In the genomic region with DNA sequence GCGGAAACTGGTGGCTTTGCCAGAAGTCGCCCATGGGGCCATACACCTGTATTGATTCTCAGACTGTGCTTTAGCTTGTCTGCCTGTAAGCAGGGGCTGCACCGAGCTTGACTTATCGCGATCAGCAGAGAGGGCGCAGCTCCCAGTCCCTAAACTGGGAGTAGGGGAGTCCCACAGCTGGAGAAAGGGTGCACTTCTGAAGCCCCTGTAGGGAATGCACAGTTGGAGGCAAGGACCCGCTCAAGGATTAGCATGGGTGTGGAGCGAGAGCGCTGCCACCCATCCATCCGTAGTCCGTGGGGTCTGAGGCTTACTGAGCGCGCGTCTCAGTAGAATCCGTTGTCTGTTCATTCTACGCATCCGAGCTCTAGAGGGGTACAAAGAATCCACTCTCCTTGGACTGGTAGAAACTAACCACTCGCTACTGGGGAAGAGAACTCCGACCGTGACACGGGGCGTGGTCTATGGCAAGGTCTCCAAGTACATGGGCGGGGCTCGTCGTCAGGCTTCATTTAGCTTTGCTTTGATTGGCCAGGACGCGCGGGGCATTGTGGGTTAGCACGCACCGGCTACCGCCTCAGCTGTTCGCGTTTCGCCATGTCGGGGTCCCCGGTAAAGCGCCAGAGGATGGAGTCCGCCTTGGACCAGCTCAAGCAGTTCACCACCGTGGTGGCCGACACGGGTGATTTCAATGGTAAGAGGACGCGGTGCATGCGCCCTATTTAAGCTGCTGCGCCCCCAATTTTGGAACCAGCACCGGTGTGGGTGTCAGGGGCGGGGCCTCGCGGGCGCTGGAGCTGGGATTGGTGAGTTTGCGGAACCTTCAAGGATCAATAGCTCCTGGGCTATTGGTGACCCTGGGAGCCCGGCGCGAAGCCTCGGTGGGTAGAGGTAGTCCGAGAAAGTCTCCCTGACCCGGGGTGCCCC, we compare ENCODE assay signal across 8 mouse cellular contexts. TPM values are rescaled to one million over a fixed set of nuclear protein-coding genes. Genes with fewer than 3 reads are reported as not detected.
DNase-seq lines count a peak whose midpoint lies in the region; ATAC-seq lines count a peak whose summit lies in the region.

Gene Taldo1 (plus strand): TSS at position 575 of the 927 bp plus-strand sequence.

- DNase-seq in adipocyte (ENCODE audit: low spot score), result peak; percentile 95
- DNase-seq in embryo, embryonic 10.5 days (ENCODE audit: low spot score), result peak; percentile 100
- DNase-seq in gastrocnemius, postnatal 25 days, result peak; percentile 94
- DNase-seq in intestine, embryonic 14.5 days (ENCODE audit: low spot score), result peak; percentile 97
- DNase-seq in left cerebral cortex, postnatal 14 days (ENCODE audit: low spot score in 2 of 2), result peak; percentile 95 to 96
- DNase-seq in mesoderm, embryonic 11.5 days (ENCODE audit: low read depth, low spot score), result peak; percentile 96
- peak; percentile 94 to 96 for DNase-seq in right cerebral cortex, postnatal 36 days (ENCODE audit: low spot score in 2 of 2)
- peak; percentile 96 for DNase-seq in yolk sac, embryonic 10.5 days (ENCODE audit: low spot score)

- peak within 1 kb of the TSS; percentile 69 for H3K4me2 ChIP-seq in intestine, embryonic 14.5 days (ENCODE audit: low read length)

- intact Hi-C loops in left cerebral cortex, postnatal 14 days (cut with DNase I), result no loop called here

- H3K9me3 ChIP-seq in intestine, embryonic 14.5 days (ENCODE audit: control insufficient read depth, low read length), result no peaks in the 10 kb centered on the region

- H3K9ac ChIP-seq in intestine, embryonic 14.5 days (ENCODE audit: low read length), result peak within 1 kb of the TSS; percentile 49

- H3K36me3 ChIP-seq in intestine, embryonic 14.5 days (ENCODE audit: control insufficient read depth, insufficient read depth, low read length), result peaks cover 13% of the 10 kb centered on the region

- H3K4me3 ChIP-seq in intestine, embryonic 14.5 days (ENCODE audit: low read depth, low read length), result peak within 1 kb of the TSS; percentile 81

- WGBS in intestine, embryonic 14.5 days, result under 1% methylated on average over 57 of the region's 57 CpGs

- peak within 1 kb of the TSS; percentile 39 for H3K27ac ChIP-seq in intestine, embryonic 14.5 days (ENCODE audit: low read depth)

- H3K4me1 ChIP-seq in intestine, embryonic 14.5 days (replicated peaks; ENCODE audit: control insufficient read depth, insufficient read depth, low read length), result peaks cover 9% of the 10 kb centered on the region

- peak; percentile 91 for ATAC-seq in intestine, embryonic 14.5 days (replicated peaks; ENCODE audit: low FRiP score, low TSS enrichment, low read depth)

- no peaks in the 10 kb centered on the region for H3K27me3 ChIP-seq in intestine, embryonic 14.5 days (replicated peaks; ENCODE audit: control insufficient read depth, insufficient read depth, low read length)

RNA-seq across cellular contexts. Expression of gene Taldo1, which starts in this region (rescaled TPM):
- 10 to 100 TPM; 78.9 to 91.3 TPM for total RNA-seq in gastrocnemius, postnatal 25 days (2021)
- polyA plus RNA-seq in intestine, embryonic 14.5 days (2014; fragmentation: Nextera tagmentation; extraction: Ambion mirVana), result 339 and 344 TPM in 2 replicates
- total RNA-seq in left cerebral cortex, postnatal 14 days (2021), result 100 to 1,000 TPM; 102 to 119 TPM

Comparison
In these comparisons a context has a peak if more than half of its experiments do, and no peak if none do; other contexts are left out.
1. Peak in every context shown above with its lines: DNase-seq, ATAC-seq, H3K4me3 ChIP-seq and H3K27ac ChIP-seq.